Mouse (Mus musculus) ES-Bruce4 (cell line): Measurements from ENCODE around the gene Gm28305. TPM values are rescaled to one million over a fixed set of nuclear protein-coding genes. Genes with fewer than 3 reads are reported as not detected.

Experiments used
- H3K27ac ChIP-seq: 2 replicates; pipeline ENCODE4 v1.5.1; 2012; ENCODE audit warnings: low read length, inconsistent platforms; ENCODE audit not compliant: insufficient read depth
- H3K27me3 ChIP-seq: 2 replicates; pipeline ENCODE4 v1.6.1; 2012; ENCODE audit warnings: mild to moderate bottlenecking, low read length, inconsistent platforms; ENCODE audit not compliant: control insufficient read depth, poor library complexity, insufficient read depth, severe bottlenecking
- H3K36me3 ChIP-seq: 2 replicates; pipeline ENCODE4 v1.6.1; 2012; ENCODE audit warnings: inconsistent platforms, mild to moderate bottlenecking, low read length, moderate library complexity; ENCODE audit not compliant: control insufficient read depth, poor library complexity, insufficient read depth, severe bottlenecking
- H3K4me1 ChIP-seq: one replicate; pipeline ENCODE4 v1.8.1; 2011; ENCODE audit warnings: low read length; ENCODE audit not compliant: control insufficient read depth, insufficient read depth
- H3K4me3 ChIP-seq: 2 replicates; pipeline ENCODE4 v1.5.1; 2011; ENCODE audit warnings: low read depth, mild to moderate bottlenecking, low read length
- H3K9ac ChIP-seq: 2 replicates; pipeline ENCODE4 v1.6.1; 2012; ENCODE audit warnings: low read depth, mild to moderate bottlenecking, inconsistent platforms; ENCODE audit not compliant: poor library complexity, severe bottlenecking
- H3K9me3 ChIP-seq: replicated peaks from 2 replicates; pipeline ENCODE4 v1.6.1; 2012; ENCODE audit warnings: mild to moderate bottlenecking, low read length, inconsistent platforms; ENCODE audit not compliant: control insufficient read depth, poor library complexity, insufficient read depth, severe bottlenecking
- CTCF ChIP-seq: IDR thresholded peaks from one replicate; pipeline ENCODE4 v1.8.1; 2011; ENCODE audit warnings: low read depth, low read length
- EP300 ChIP-seq: IDR thresholded peaks from 2 replicates; pipeline ENCODE4 v1.6.1; 2011; ENCODE audit warnings: low read depth, low read length; ENCODE audit not compliant: insufficient read depth
- POLR2A ChIP-seq: IDR thresholded peaks from one replicate; pipeline ENCODE4 v1.8.1; 2011; ENCODE audit warnings: low read length; ENCODE audit not compliant: insufficient read depth
- polyA plus RNA-seq: library from polyadenylated mRNA; stranded (reverse); fragments of >200 nt; gene quantifications from 2 replicates; pipeline ENCODE4 v1.2.4, GENCODE M21; 2011; ENCODE audit warnings: low read depth; ENCODE audit not compliant: missing spikeins, insufficient read depth, insufficient read length

Gm28305 gene
- polyA plus RNA-seq, 1 experiment = not detected

DNA sequence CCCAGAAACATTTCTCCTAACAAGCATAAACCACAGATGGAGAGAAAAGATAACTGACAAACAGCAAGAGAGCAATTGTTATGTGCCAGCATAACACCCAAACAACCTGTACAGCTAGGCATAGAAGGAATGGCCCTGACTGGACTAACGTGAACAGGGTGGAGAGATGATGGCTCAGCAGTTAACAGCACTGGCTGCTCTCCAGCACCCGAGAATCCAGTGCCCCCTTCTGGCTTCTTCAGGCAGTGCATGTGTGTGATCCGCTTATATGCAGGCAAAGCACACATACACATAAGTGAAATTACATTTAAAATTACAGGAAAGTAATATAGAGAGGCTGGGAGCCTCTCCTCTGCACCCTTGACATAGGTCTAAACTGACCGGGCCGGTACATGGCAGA lies 38.9 kb downstream of the Gm28305 start:
- H3K9me3 ChIP-seq = no peaks in the 10 kb centered on the region
- H3K27me3 ChIP-seq = no peaks in the 10 kb centered on the region
- no peaks in the 10 kb centered on the region; the same call in 1 of the 2 replicates for H3K36me3 ChIP-seq
- TF ChIP-seq CTCF = peak; percentile 75
- no peak for TF ChIP-seq POLR2A
- no peaks in the 10 kb centered on the region for H3K4me1 ChIP-seq
- H3K4me3 ChIP-seq = no peak overlapping the region
- H3K9ac ChIP-seq = no peak overlapping the region
- H3K27ac ChIP-seq = no peak overlapping the region

DNA sequence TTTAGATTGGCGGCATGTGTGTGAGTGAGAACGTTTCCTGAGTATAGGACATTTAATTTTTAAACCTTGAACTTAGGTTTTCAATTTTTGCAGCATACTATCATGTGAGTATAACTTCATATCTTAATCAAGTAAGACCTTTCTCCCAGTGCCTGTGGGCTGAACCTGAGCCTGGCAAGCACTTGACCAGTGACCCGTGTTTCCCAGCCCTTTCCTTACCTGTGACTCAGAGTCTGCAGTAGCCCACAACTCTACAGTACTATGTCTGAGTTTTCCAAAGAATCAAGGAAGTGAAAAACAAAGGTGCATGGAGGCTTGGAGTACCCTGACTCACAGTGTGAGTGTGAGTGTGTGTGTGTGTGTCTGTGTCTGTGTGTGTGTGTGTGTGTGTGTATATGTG lies 39.6 kb downstream of the Gm28305 start:
- Histone ChIP-seq H3K27ac (no peak overlapping the region), H3K4me1 (no peaks in the 10 kb centered on the region), H3K9ac (no peak overlapping the region), H3K4me3 (no peak overlapping the region), H3K36me3 (no peaks in the 10 kb centered on the region; the same call in 1 of the 2 replicates), H3K27me3 (no peaks in the 10 kb centered on the region), H3K9me3 (no peaks in the 10 kb centered on the region)
- TF ChIP-seq EP300 (no peak), CTCF (no peak), POLR2A (no peak)

DNA sequence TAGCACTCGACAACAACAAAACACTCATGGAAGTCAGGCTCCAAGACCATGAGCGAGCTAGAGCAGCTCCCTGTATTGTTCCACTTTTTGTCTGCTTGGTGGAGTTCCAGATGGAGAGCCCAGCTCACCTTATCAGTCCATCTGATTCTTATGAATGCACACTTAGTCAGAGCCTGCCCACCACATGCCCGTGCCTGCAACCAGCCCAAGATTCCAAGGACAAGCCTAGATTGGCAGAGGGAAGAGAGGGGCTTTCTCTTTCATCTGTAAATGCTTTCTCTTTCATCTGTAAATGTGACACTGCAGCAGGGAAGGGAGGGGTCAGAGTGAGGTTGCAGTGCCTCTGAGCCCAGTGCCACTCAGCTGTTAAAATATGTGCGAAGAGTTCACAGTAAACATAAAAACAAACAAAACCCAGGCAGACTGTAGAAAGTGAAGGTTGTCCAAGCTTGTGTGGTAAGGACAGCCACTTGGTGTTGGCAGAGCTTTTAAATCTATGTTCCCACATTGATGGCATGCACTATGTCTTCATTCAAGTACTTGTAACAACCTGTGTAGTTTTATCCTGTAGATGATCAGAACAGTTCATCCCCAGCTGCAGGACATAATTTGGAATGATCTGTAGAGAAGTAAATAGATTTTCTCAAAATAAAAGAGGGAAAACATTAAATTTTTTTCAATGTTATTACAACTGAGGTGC lies 45.4 kb downstream of the Gm28305 start:
- Histone ChIP-seq H3K4me1 (peaks cover 7% of the 10 kb centered on the region), H3K27ac (peak overlapping the region; percentile 78), H3K36me3 (no peaks in the 10 kb centered on the region; the same call in 1 of the 2 replicates), H3K9me3 (no peaks in the 10 kb centered on the region), H3K27me3 (no peaks in the 10 kb centered on the region), H3K9ac (no peak overlapping the region), H3K4me3 (no peak overlapping the region)
- no peak for TF ChIP-seq CTCF
- peak; percentile 61; the same call in 1 of the 2 replicates for TF ChIP-seq EP300
- TF ChIP-seq POLR2A = no peak

DNA sequence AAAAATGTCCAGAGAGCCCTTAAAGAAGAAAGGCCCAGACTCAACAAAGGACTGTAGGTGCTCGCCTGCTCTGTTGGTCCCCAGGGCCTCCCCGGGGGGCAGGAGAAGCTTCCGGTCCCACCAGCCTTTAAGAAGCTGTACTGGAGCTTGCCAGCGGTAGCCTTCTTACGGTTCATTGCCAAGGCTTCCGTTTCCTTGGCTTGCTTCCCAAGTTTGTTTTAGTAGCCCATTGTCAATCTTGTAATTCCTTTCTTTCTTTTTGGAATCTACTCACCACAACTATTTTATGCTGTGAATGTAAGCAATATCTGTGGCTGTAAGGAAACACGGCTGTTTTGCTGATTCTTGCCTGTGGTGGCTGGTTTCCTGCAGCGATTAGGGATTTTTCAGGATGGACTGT lies 48.1 kb downstream of the Gm28305 start:
- Histone ChIP-seq H3K9me3 (no peaks in the 10 kb centered on the region), H3K27ac (no peak overlapping the region), H3K36me3 (no peaks in the 10 kb centered on the region; the same call in 1 of the 2 replicates), H3K4me1 (peaks cover 7% of the 10 kb centered on the region), H3K9ac (no peak overlapping the region), H3K27me3 (no peaks in the 10 kb centered on the region), H3K4me3 (no peak overlapping the region)
- TF ChIP-seq EP300 (no peak), CTCF (no peak), POLR2A (no peak)

DNA sequence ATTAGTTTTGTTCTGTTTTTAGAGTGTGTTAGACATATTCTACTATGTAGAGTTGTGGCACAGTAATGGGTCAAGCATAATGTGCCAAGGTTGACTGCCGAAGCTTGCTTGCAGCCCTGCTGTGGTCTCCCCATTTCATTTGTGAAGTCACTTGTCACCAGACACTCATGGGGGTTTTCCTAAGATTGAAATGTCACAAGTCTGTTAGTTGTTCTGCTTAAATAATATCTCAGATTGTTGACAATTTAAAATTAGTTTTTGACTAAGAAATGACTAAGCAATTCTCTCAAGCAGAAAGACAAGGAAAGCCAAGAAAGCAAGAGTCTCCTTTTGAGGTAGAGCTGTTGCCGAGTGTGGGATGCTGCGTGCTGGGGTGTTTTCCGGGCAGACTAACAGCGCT lies 52.5 kb downstream of the Gm28305 start:
- Histone ChIP-seq H3K27me3 (no peaks in the 10 kb centered on the region), H3K36me3 (no peaks in the 10 kb centered on the region), H3K9ac (no peak overlapping the region), H3K9me3 (no peaks in the 10 kb centered on the region), H3K4me1 (no peaks in the 10 kb centered on the region), H3K27ac (no peak overlapping the region), H3K4me3 (no peak overlapping the region)
- no peak for TF ChIP-seq CTCF
- no peak for TF ChIP-seq POLR2A
- TF ChIP-seq EP300 = no peak

DNA sequence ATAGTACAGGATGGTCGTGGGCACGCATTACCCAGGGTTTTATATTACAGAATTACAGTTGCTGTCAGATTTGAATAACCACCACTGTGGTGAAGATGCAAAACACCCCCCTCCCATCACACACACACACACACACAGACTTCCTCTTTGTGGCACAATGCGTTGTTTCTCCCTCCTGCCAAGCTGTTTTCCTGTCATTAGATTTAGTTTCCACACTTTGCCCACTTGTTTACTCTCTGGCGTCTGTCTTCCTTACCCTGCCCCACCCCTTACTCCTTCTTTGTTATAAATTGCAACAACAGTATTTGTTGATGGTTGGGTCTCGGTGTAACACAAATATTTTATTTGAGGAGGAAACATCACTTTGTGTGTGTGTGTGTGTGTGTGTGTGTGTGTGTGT lies 57.8 kb downstream of the Gm28305 start:
- no peak overlapping the region for H3K27ac ChIP-seq
- TF ChIP-seq EP300 (no peak), POLR2A (no peak), CTCF (no peak)
- no peak overlapping the region for H3K4me3 ChIP-seq
- no peaks in the 10 kb centered on the region for H3K36me3 ChIP-seq
- H3K9me3 ChIP-seq = no peaks in the 10 kb centered on the region
- H3K27me3 ChIP-seq = no peaks in the 10 kb centered on the region
- peaks cover 10% of the 10 kb centered on the region for H3K4me1 ChIP-seq
- no peak overlapping the region for H3K9ac ChIP-seq
